Mouse (Mus musculus) brain, embryonic 18.5 days (tissue): ENCODE results near the gene Grin2c.

ENCODE experiments used
- DNase-seq: peaks from one replicate; pipeline ENCODE4 v3.0.0-alpha.2; 2012; ENCODE audit warnings: low read depth, low spot score

Gene Grin2c

GRCm38 (mm10) chr11:115265771-115266399 lies 1.2 kb downstream of the Grin2c start:
- DNase-seq, result no peak

- no peak for DNase-seq
Observed at GRCm38 (mm10) chr11:115264862-115265668, 2.0 kb downstream of the Grin2c start.

GRCm38 (mm10) chr11:115264136-115264861 lies 2.7 kb downstream of the Grin2c start:
- DNase-seq, result no peak

GRCm38 (mm10) chr11:115262954-115263353 lies 4.1 kb downstream of the Grin2c start:
- DNase-seq, result no peak

GRCm38 (mm10) chr11:115259134-115259533 lies 7.9 kb downstream of the Grin2c start:
- no peak for DNase-seq

- no peak for DNase-seq
Observed at GRCm38 (mm10) chr11:115257775-115258510, 9.1 kb downstream of the Grin2c start.

- DNase-seq, result no peak
Observed at GRCm38 (mm10) chr11:115251258-115251657, 15.8 kb downstream of the Grin2c start.

- no peak for DNase-seq
Observed at GRCm38 (mm10) chr11:115250405-115251090, 16.5 kb downstream of the Grin2c start.

- no peak for DNase-seq
Observed at GRCm38 (mm10) chr11:115249721-115250404, 17.2 kb downstream of the Grin2c start.

- no peak for DNase-seq
Observed at GRCm38 (mm10) chr11:115247945-115248344, 19.1 kb downstream of the Grin2c start.

GRCm38 (mm10) chr11:115247240-115247639 lies 19.8 kb downstream of the Grin2c start:
- DNase-seq, result no peak

- DNase-seq, result no peak
Observed at GRCm38 (mm10) chr11:115246386-115246785, 20.7 kb downstream of the Grin2c start.

GRCm38 (mm10) chr11:115244840-115245239 lies 22.2 kb downstream of the Grin2c start:
- no peak for DNase-seq

GRCm38 (mm10) chr11:115243783-115244182 lies 23.3 kb downstream of the Grin2c start:
- no peak for DNase-seq

GRCm38 (mm10) chr11:115242746-115243145 lies 24.3 kb downstream of the Grin2c start:
- DNase-seq, result no peak

- DNase-seq, result no peak
Observed at GRCm38 (mm10) chr11:115241402-115241801, 25.6 kb downstream of the Grin2c start.

GRCm38 (mm10) chr11:115236570-115236969 lies 30.5 kb downstream of the Grin2c start:
- no peak for DNase-seq

- DNase-seq, result no peak
Observed at GRCm38 (mm10) chr11:115234320-115235044, 32.6 kb downstream of the Grin2c start.

GRCm38 (mm10) chr11:115233526-115234290 lies 33.3 kb downstream of the Grin2c start:
- no peak for DNase-seq
